Mouse (Mus musculus): ENCODE measurements around the gene Ticam1.

DNA sequence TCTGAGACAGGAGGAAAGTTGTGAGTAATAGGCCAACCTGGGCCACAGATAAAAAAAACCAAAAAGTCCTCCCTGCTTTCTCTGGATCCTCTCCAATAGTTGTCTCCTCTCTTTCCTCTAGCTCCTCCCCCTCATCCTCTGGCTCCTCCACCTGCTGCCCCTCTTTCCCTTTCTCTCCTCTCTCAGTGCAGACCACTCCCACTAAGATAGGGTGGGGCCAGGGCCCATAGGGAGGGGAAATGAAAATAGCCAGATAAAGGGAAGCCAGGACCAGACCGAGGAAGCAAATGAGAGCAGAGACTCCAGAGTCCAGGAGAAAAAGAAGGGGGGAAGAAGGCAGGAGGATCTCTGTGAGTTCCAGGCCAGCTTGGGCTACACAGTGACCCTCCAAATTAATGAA lies 51.7 kb downstream of the Ticam1 start:
- no peak for TF ChIP-seq CTCF (IDR thresholded peaks at IDR 0.05; ENCODE audit: extremely low read depth, insufficient read length, insufficient replicate concordance, low read depth, low read length)
- no peak for TF ChIP-seq POLR2A (IDR thresholded peaks at IDR 0.05; ENCODE audit: low read depth, low read length)

All from small intestine, adult 2 months (tissue).